Mouse (Mus musculus): ENCODE measurements around the gene 1810049J17Rik.

1810049J17Rik gene

GRCm38 (mm10) chr15:12307114-12307513 lies 14.6 kb downstream of the 1810049J17Rik start:
- DNase-seq: no peak

- DNase-seq: no peak
These were observed 15.3 kb downstream of the 1810049J17Rik start for GRCm38 (mm10) chr15:12306188-12307071.

- peak; percentile 42 for DNase-seq
These were observed 19.9 kb downstream of the 1810049J17Rik start for GRCm38 (mm10) chr15:12301771-12302170.

- DNase-seq: no peak
These were observed 23.4 kb downstream of the 1810049J17Rik start for GRCm38 (mm10) chr15:12298231-12298737.

- no peak for DNase-seq
These were observed 25.5 kb downstream of the 1810049J17Rik start for GRCm38 (mm10) chr15:12296228-12296627.

GRCm38 (mm10) chr15:12291757-12292156 lies 29.9 kb downstream of the 1810049J17Rik start:
- DNase-seq: no peak

- DNase-seq: no peak
These were observed 31.4 kb downstream of the 1810049J17Rik start for GRCm38 (mm10) chr15:12290330-12290729.

GRCm38 (mm10) chr15:12285535-12285809 lies 36.2 kb downstream of the 1810049J17Rik start:
- no peak for DNase-seq

- DNase-seq: peak; percentile 58
These were observed 36.7 kb downstream of the 1810049J17Rik start for GRCm38 (mm10) chr15:12284794-12285534.

GRCm38 (mm10) chr15:12279816-12280215 lies 41.9 kb downstream of the 1810049J17Rik start:
- DNase-seq: peak; percentile 1

- DNase-seq: peak; percentile 4
These were observed 46.5 kb downstream of the 1810049J17Rik start for GRCm38 (mm10) chr15:12275091-12275623.

- DNase-seq: peak; percentile 5
These were observed 47.5 kb downstream of the 1810049J17Rik start for GRCm38 (mm10) chr15:12274053-12274769.

GRCm38 (mm10) chr15:12273325-12274052 lies 48.2 kb downstream of the 1810049J17Rik start:
- DNase-seq: no peak
